Mouse (Mus musculus): ENCODE data around the gene Nmnat3. TPM values are rescaled to one million over a fixed set of nuclear protein-coding genes. Genes with fewer than 3 reads are reported as not detected.

Nmnat3 gene
- polyA plus RNA-seq, 1 experiment from 2014 or later, result 10.0 TPM

GRCm38 (mm10) chr9:98328415-98329176 is 41.4 kb downstream of the Nmnat3 start:
- Histone ChIP-seq H3K4me3 (ENCODE audit: control insufficient read depth in 1 of 2, insufficient read depth in 1 of 2, low read depth in 1 of 2, low read length in 2 of 2) (no peak overlapping the region), H3K4me2 (ENCODE audit: low read length) (no peak overlapping the region), H3K4me1 (ENCODE audit: control insufficient read depth in 2 of 2, insufficient read depth in 2 of 2, low read length in 2 of 2) (peaks cover 4 to 6% of the 10 kb centered on the region in 2 experiments; a peak in 3 of 4 replicates), H3K9ac (ENCODE audit: low read length) (no peak overlapping the region), H3K27me3 (ENCODE audit: control insufficient read depth, insufficient read depth, low read length) (no peaks in the 10 kb centered on the region), H3K27ac (replicated peaks in 1 of 2; ENCODE audit: control insufficient read depth in 1 of 2, insufficient read depth in 1 of 2, low read depth in 2 of 2, low read length in 2 of 2) (no peak overlapping the region), H3K9me3 (ENCODE audit: control insufficient read depth, low read length) (no peaks in the 10 kb centered on the region), H3K36me3 (ENCODE audit: control insufficient read depth, insufficient read depth, low read length) (no peaks in the 10 kb centered on the region)
- 88% methylated on average over 10 of the region's 10 CpGs for WGBS
- ATAC-seq (ENCODE audit: insufficient number of reproducible peaks, insufficient read depth, low FRiP score, low read depth), result no peak

- no peak for ATAC-seq (ENCODE audit: insufficient number of reproducible peaks, insufficient read depth, low FRiP score, low read depth)
- no peak overlapping the region for H3K27ac ChIP-seq (replicated peaks in 1 of 2; ENCODE audit: control insufficient read depth in 1 of 2, insufficient read depth in 1 of 2, low read depth in 2 of 2, low read length in 2 of 2)
- H3K36me3 ChIP-seq (ENCODE audit: control insufficient read depth, insufficient read depth, low read length), result no peaks in the 10 kb centered on the region
- peaks cover 4 to 6% of the 10 kb centered on the region in 2 experiments; a peak in 3 of 4 replicates for H3K4me1 ChIP-seq (ENCODE audit: control insufficient read depth in 2 of 2, insufficient read depth in 2 of 2, low read length in 2 of 2)
- H3K9ac ChIP-seq (ENCODE audit: low read length), result no peak overlapping the region
- no peaks in the 10 kb centered on the region for H3K27me3 ChIP-seq (ENCODE audit: control insufficient read depth, insufficient read depth, low read length)
- no peak overlapping the region for H3K4me3 ChIP-seq (ENCODE audit: control insufficient read depth in 1 of 2, insufficient read depth in 1 of 2, low read depth in 1 of 2, low read length in 2 of 2)
- H3K9me3 ChIP-seq (ENCODE audit: control insufficient read depth, low read length), result no peaks in the 10 kb centered on the region
- no peak overlapping the region for H3K4me2 ChIP-seq (ENCODE audit: low read length)
- 67% methylated on average over 20 of the region's 20 CpGs for WGBS
Observed at GRCm38 (mm10) chr9:98329274-98330105, 42.3 kb downstream of the Nmnat3 start.

GRCm38 (mm10) chr9:98333219-98333754 is 46.1 kb downstream of the Nmnat3 start:
- Histone ChIP-seq H3K4me1 (ENCODE audit: control insufficient read depth in 2 of 2, insufficient read depth in 2 of 2, low read length in 2 of 2) (peaks cover 0 to 4% of the 10 kb centered on the region in 2 experiments; a peak in 1 of 4 replicates), H3K9me3 (ENCODE audit: control insufficient read depth, low read length) (no peaks in the 10 kb centered on the region), H3K9ac (ENCODE audit: low read length) (no peak overlapping the region), H3K4me3 (ENCODE audit: control insufficient read depth in 1 of 2, insufficient read depth in 1 of 2, low read depth in 1 of 2, low read length in 2 of 2) (no peak overlapping the region), H3K27ac (replicated peaks in 1 of 2; ENCODE audit: control insufficient read depth in 1 of 2, insufficient read depth in 1 of 2, low read depth in 2 of 2, low read length in 2 of 2) (no peak overlapping the region), H3K36me3 (ENCODE audit: control insufficient read depth, insufficient read depth, low read length) (no peaks in the 10 kb centered on the region), H3K4me2 (ENCODE audit: low read length) (no peak overlapping the region), H3K27me3 (ENCODE audit: control insufficient read depth, insufficient read depth, low read length) (no peaks in the 10 kb centered on the region)
- no peak for ATAC-seq (ENCODE audit: insufficient number of reproducible peaks, insufficient read depth, low FRiP score, low read depth)
- 56% methylated on average over 3 of the region's 3 CpGs for WGBS

GRCm38 (mm10) chr9:98337881-98338769 is 50.9 kb downstream of the Nmnat3 start:
- no peak overlapping the region for H3K27ac ChIP-seq (replicated peaks in 1 of 2; ENCODE audit: control insufficient read depth in 1 of 2, insufficient read depth in 1 of 2, low read depth in 2 of 2, low read length in 2 of 2)
- no peak overlapping the region for H3K9ac ChIP-seq (ENCODE audit: low read length)
- H3K4me1 ChIP-seq (ENCODE audit: control insufficient read depth in 2 of 2, insufficient read depth in 2 of 2, low read length in 2 of 2), result peaks cover 4 to 5% of the 10 kb centered on the region in 2 experiments; a peak in 2 of 4 replicates
- ATAC-seq (ENCODE audit: insufficient number of reproducible peaks, insufficient read depth, low FRiP score, low read depth), result no peak
- no peaks in the 10 kb centered on the region for H3K9me3 ChIP-seq (ENCODE audit: control insufficient read depth, low read length)
- 75% methylated on average over 15 of the region's 15 CpGs for WGBS
- no peak overlapping the region for H3K4me2 ChIP-seq (ENCODE audit: low read length)
- no peaks in the 10 kb centered on the region for H3K27me3 ChIP-seq (ENCODE audit: control insufficient read depth, insufficient read depth, low read length)
- H3K4me3 ChIP-seq (ENCODE audit: control insufficient read depth in 1 of 2, insufficient read depth in 1 of 2, low read depth in 1 of 2, low read length in 2 of 2), result no peak overlapping the region
- H3K36me3 ChIP-seq (ENCODE audit: control insufficient read depth, insufficient read depth, low read length), result no peaks in the 10 kb centered on the region

- Histone ChIP-seq H3K4me2 (ENCODE audit: low read length) (no peak overlapping the region), H3K4me3 (ENCODE audit: control insufficient read depth in 1 of 2, insufficient read depth in 1 of 2, low read depth in 1 of 2, low read length in 2 of 2) (no peak overlapping the region), H3K9ac (ENCODE audit: low read length) (no peak overlapping the region), H3K36me3 (ENCODE audit: control insufficient read depth, insufficient read depth, low read length) (no peaks in the 10 kb centered on the region), H3K4me1 (ENCODE audit: control insufficient read depth in 2 of 2, insufficient read depth in 2 of 2, low read length in 2 of 2) (peaks cover 4 to 5% of the 10 kb centered on the region in 2 experiments; a peak in 2 of 4 replicates), H3K9me3 (ENCODE audit: control insufficient read depth, low read length) (no peaks in the 10 kb centered on the region), H3K27me3 (ENCODE audit: control insufficient read depth, insufficient read depth, low read length) (no peaks in the 10 kb centered on the region), H3K27ac (replicated peaks in 1 of 2; ENCODE audit: control insufficient read depth in 1 of 2, insufficient read depth in 1 of 2, low read depth in 2 of 2, low read length in 2 of 2) (no peak overlapping the region)
- no peak for ATAC-seq (ENCODE audit: insufficient number of reproducible peaks, insufficient read depth, low FRiP score, low read depth)
- WGBS, result 61% methylated on average over 4 of the region's 4 CpGs
Observed at GRCm38 (mm10) chr9:98339971-98340370, 52.7 kb downstream of the Nmnat3 start.

- H3K36me3 ChIP-seq (ENCODE audit: control insufficient read depth, insufficient read depth, low read length), result no peaks in the 10 kb centered on the region
- no peak for ATAC-seq (ENCODE audit: insufficient number of reproducible peaks, insufficient read depth, low FRiP score, low read depth)
- H3K27ac ChIP-seq (replicated peaks in 1 of 2; ENCODE audit: control insufficient read depth in 1 of 2, insufficient read depth in 1 of 2, low read depth in 2 of 2, low read length in 2 of 2), result no peak overlapping the region
- H3K27me3 ChIP-seq (ENCODE audit: control insufficient read depth, insufficient read depth, low read length), result no peaks in the 10 kb centered on the region
- 76% methylated on average over 4 of the region's 4 CpGs for WGBS
- no peak overlapping the region for H3K4me2 ChIP-seq (ENCODE audit: low read length)
- no peaks in the 10 kb centered on the region for H3K9me3 ChIP-seq (ENCODE audit: control insufficient read depth, low read length)
- H3K4me3 ChIP-seq (ENCODE audit: control insufficient read depth in 1 of 2, insufficient read depth in 1 of 2, low read depth in 1 of 2, low read length in 2 of 2), result no peak overlapping the region
- peaks cover 4 to 5% of the 10 kb centered on the region in 2 experiments; a peak in 2 of 4 replicates for H3K4me1 ChIP-seq (ENCODE audit: control insufficient read depth in 2 of 2, insufficient read depth in 2 of 2, low read length in 2 of 2)
- H3K9ac ChIP-seq (ENCODE audit: low read length), result no peak overlapping the region
Observed at GRCm38 (mm10) chr9:98340427-98340826, 53.2 kb downstream of the Nmnat3 start.

- no peaks in the 10 kb centered on the region for H3K36me3 ChIP-seq (ENCODE audit: control insufficient read depth, insufficient read depth, low read length)
- H3K27ac ChIP-seq (replicated peaks in 1 of 2; ENCODE audit: control insufficient read depth in 1 of 2, insufficient read depth in 1 of 2, low read depth in 2 of 2, low read length in 2 of 2), result no peak overlapping the region
- no peak overlapping the region for H3K4me2 ChIP-seq (ENCODE audit: low read length)
- 82% methylated on average over 1 of the region's 1 CpGs for WGBS
- no peak overlapping the region for H3K4me3 ChIP-seq (ENCODE audit: control insufficient read depth in 1 of 2, insufficient read depth in 1 of 2, low read depth in 1 of 2, low read length in 2 of 2)
- H3K4me1 ChIP-seq (ENCODE audit: control insufficient read depth in 2 of 2, insufficient read depth in 2 of 2, low read length in 2 of 2), result 0 out of 4 replicates have a peak, but pooled peaks cover 0 to 4% of the 10 kb centered on the region in 2 experiments
- no peaks in the 10 kb centered on the region for H3K27me3 ChIP-seq (ENCODE audit: control insufficient read depth, insufficient read depth, low read length)
- no peaks in the 10 kb centered on the region for H3K9me3 ChIP-seq (ENCODE audit: control insufficient read depth, low read length)
- no peak overlapping the region for H3K9ac ChIP-seq (ENCODE audit: low read length)
- no peak for ATAC-seq (ENCODE audit: insufficient number of reproducible peaks, insufficient read depth, low FRiP score, low read depth)
Observed at GRCm38 (mm10) chr9:98345840-98346239, 58.6 kb downstream of the Nmnat3 start.
